Mouse (Mus musculus) megakaryocyte, embryonic 14.5 days (primary cell): ENCODE data around the gene Zfp664.

ENCODE experiments used
- FLI1 ChIP-seq: IDR thresholded peaks from 2 replicates; pipeline ENCODE4 v1.6.1; 2012; ENCODE audit warnings: low read length, inconsistent platforms, mixed read lengths
- GATA1 ChIP-seq: IDR thresholded peaks from 3 replicates; pipeline ENCODE4 v1.6.1; 2012; ENCODE audit warnings: mixed read lengths, low read length, inconsistent platforms, borderline replicate concordance

DNA sequence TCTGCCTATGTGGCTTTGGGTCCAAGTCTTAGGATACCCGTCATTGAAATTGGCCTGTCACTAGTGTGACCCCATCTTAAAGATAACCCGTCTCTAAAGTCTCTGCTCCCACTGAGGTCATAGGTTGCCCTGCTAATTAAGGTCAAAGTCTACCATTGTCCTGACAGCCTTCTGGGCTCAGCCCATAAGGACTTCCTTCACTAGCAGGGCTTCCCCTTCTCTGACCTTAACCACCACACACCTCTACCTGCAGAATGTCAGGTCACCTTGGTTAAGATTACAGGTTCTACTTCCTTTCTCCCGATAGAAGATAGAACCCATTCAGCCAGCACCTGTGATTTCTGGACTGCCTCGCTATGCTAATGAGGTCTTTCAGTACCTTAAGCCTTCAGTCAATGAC, 41.4 kb downstream of the Zfp664 start:
- TF ChIP-seq GATA1: no peak
- TF ChIP-seq FLI1: no peak
